Mouse (Mus musculus) ES-E14 (cell line): ENCODE measurements around the gene Ptp4a2.

ENCODE experiments used
- CHD2 ChIP-seq: IDR thresholded peaks from 2 replicates; pipeline ENCODE4 v1.6.1; 2014; ENCODE audit warnings: mild to moderate bottlenecking, low read depth, low read length, inconsistent platforms
- MAFK ChIP-seq: IDR thresholded peaks from 2 replicates; pipeline ENCODE4 v1.6.1; 2014; ENCODE audit warnings: mild to moderate bottlenecking, low read depth, low read length, inconsistent platforms; ENCODE audit not compliant: insufficient read depth
- ZNF384 ChIP-seq: IDR thresholded peaks from 2 replicates; pipeline ENCODE4 v1.6.1; 2012; ENCODE audit warnings: low read depth, low read length, inconsistent platforms

DNA sequence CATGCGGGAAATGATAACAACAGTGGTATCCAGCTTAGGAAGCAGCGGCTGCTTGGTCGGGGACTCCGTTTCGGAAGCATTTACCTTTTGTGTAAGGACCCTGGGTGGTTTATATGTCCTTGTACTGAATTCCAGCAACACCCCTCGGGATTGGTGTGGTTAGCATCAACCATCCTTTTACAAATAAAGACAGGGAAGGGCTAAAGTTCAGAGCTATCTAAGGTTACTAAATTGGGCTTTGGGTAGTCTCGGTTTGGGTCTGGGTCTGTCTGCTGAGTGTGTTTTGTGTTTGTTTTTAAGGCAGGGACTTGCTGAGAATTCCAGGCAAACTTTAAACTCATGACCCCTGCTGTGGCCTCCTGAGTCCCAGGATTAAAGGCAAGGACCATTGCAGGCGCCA, 15.2 kb upstream of the Ptp4a2 start:
- no peak for TF ChIP-seq MAFK
- TF ChIP-seq CHD2, result no peak
- no peak for TF ChIP-seq ZNF384
